8 mouse cellular contexts compared by ENCODE assay signal in the genomic region with DNA sequence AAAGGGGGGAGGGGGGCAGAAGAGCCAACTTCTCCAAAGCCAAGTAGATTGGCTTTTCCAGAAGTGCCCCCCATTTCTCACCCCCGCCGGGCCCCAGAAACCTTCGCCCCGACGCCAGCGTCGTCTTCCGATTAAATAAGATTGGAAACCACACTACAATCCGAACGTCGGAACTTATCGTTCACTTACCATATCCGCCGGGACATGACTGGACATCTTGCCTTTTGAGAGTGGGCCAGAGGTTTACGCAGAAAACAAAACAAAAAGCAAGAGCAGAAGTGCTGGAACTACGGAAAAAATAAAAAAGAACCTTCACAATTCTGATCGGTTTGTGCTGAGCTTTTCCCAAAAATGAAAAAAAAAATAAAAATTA. TPM values are rescaled to one million over a fixed set of nuclear protein-coding genes. Genes with fewer than 3 reads are reported as not detected.
DNase-seq lines count a peak whose midpoint lies in the region; ATAC-seq and TF ChIP-seq lines count a peak whose summit lies in the region.

No protein-coding gene starts in this region.

- no peaks in the 10 kb centered on the region for H3K36me3 ChIP-seq in ES-E14 (ENCODE audit: control insufficient read depth, insufficient read depth, low read length, poor library complexity, severe bottlenecking)
- no peaks in the 10 kb centered on the region for H3K36me3 ChIP-seq in forebrain, embryonic 10.5 days (replicated peaks)
- H3K36me3 ChIP-seq in hindbrain, postnatal 0 days (ENCODE audit: insufficient read depth, low read length), result no peaks in the 10 kb centered on the region
- no peaks in the 10 kb centered on the region for H3K36me3 ChIP-seq in liver, postnatal 0 days (replicated peaks; ENCODE audit: insufficient read depth, low read length)
- no peaks in the 10 kb centered on the region for H3K36me3 ChIP-seq in stomach, embryonic 14.5 days (ENCODE audit: control insufficient read depth, insufficient read depth, low read length)

- ATAC-seq in hindbrain, postnatal 0 days, result no peak
- ATAC-seq in liver, postnatal 0 days, result no peak
- no peak for ATAC-seq in stomach, embryonic 14.5 days (ENCODE audit: insufficient number of reproducible peaks, insufficient read depth, low FRiP score, low read depth)

- no peak for TF ChIP-seq EP300 in liver, postnatal 0 days (IDR thresholded peaks at IDR 0.05; ENCODE audit: low read depth)

- H3K27me3 ChIP-seq in forebrain, embryonic 10.5 days (ENCODE audit: poor library complexity, severe bottlenecking), result peaks cover 22% of the 10 kb centered on the region
- no peaks in the 10 kb centered on the region for H3K27me3 ChIP-seq in hindbrain, postnatal 0 days (ENCODE audit: insufficient read depth, low read length)
- no peaks in the 10 kb centered on the region for H3K27me3 ChIP-seq in liver, postnatal 0 days (ENCODE audit: insufficient read depth, low read length)
- no peaks in the 10 kb centered on the region for H3K27me3 ChIP-seq in stomach, embryonic 14.5 days (ENCODE audit: control insufficient read depth, insufficient read depth, low read length)

- peak overlapping the region; percentile 80 to 94 for H3K4me3 ChIP-seq in ES-E14 (ENCODE audit: insufficient read depth in 1 of 2, low read depth in 1 of 2, low read length in 2 of 2, poor library complexity in 1 of 2, severe bottlenecking in 1 of 2)
- H3K4me3 ChIP-seq in forebrain, embryonic 10.5 days, result peak overlapping the region; percentile 80
- H3K4me3 ChIP-seq in hindbrain, postnatal 0 days (ENCODE audit: low read length), result peak overlapping the region; percentile 65
- H3K4me3 ChIP-seq in liver, postnatal 0 days (ENCODE audit: low read depth, low read length), result peak overlapping the region; percentile 75
- peak overlapping the region; percentile 64 for H3K4me3 ChIP-seq in stomach, embryonic 14.5 days (ENCODE audit: low read depth, low read length)

- under 1% methylated on average over 17 of the region's 17 CpGs for WGBS in forebrain, embryonic 10.5 days
- WGBS in hindbrain, postnatal 0 days, result under 1% methylated on average over 17 of the region's 17 CpGs
- WGBS in liver, postnatal 0 days (ENCODE audit: insufficient replicate concordance), result under 1% methylated on average over 17 of the region's 17 CpGs
- WGBS in stomach, embryonic 14.5 days, result under 1% methylated on average over 17 of the region's 17 CpGs

- H3K9me3 ChIP-seq in ES-E14 (ENCODE audit: control insufficient read depth, insufficient read depth, low read depth, low read length), result no peaks in the 10 kb centered on the region
- no peaks in the 10 kb centered on the region for H3K9me3 ChIP-seq in forebrain, embryonic 10.5 days
- H3K9me3 ChIP-seq in hindbrain, postnatal 0 days (ENCODE audit: low read length), result no peaks in the 10 kb centered on the region
- H3K9me3 ChIP-seq in liver, postnatal 0 days (ENCODE audit: low read length), result no peaks in the 10 kb centered on the region
- no peaks in the 10 kb centered on the region for H3K9me3 ChIP-seq in stomach, embryonic 14.5 days (ENCODE audit: control insufficient read depth, low read depth, low read length)

- intact Hi-C loops in gastrocnemius, postnatal 14 days (cut with DNase I; ENCODE audit: low total_unique reads), result loop anchor here (10.0 kb wide), 1 partner anchor 243 kb away; no protein-coding TSS in a partner anchor

- H3K4me2 ChIP-seq in hindbrain, postnatal 0 days (ENCODE audit: low read depth, low read length), result peak overlapping the region; percentile 89
- H3K4me2 ChIP-seq in liver, postnatal 0 days (ENCODE audit: low read depth, low read length), result peak overlapping the region; percentile 69
- H3K4me2 ChIP-seq in stomach, embryonic 14.5 days (replicated peaks; ENCODE audit: low read depth, low read length), result peak overlapping the region; percentile 63

- TF ChIP-seq CTCF in hindbrain, postnatal 0 days (IDR thresholded peaks at IDR 0.05; ENCODE audit: low read depth), result no peak
- TF ChIP-seq CTCF in liver, postnatal 0 days (IDR thresholded peaks at IDR 0.05; ENCODE audit: low read depth), result no peak

- peak overlapping the region; percentile 78 for H3K9ac ChIP-seq in ES-E14 (ENCODE audit: insufficient read depth, low read depth, low read length, poor library complexity, severe bottlenecking)
- H3K9ac ChIP-seq in hindbrain, postnatal 0 days (replicated peaks; ENCODE audit: low read length), result peak overlapping the region; percentile 71
- peak overlapping the region; percentile 78 for H3K9ac ChIP-seq in liver, postnatal 0 days (replicated peaks)
- peak overlapping the region; percentile 70 for H3K9ac ChIP-seq in stomach, embryonic 14.5 days (replicated peaks; ENCODE audit: low read depth, low read length)

- peaks cover 13 to 20% of the 10 kb centered on the region in 2 experiments for H3K4me1 ChIP-seq in ES-E14 (ENCODE audit: control insufficient read depth in 2 of 2, insufficient read depth in 2 of 2, low read length in 2 of 2, poor library complexity in 1 of 2)
- peaks cover 62% of the 10 kb centered on the region for H3K4me1 ChIP-seq in forebrain, embryonic 10.5 days
- H3K4me1 ChIP-seq in hindbrain, postnatal 0 days (ENCODE audit: insufficient read depth, low read length), result peaks cover 14% of the 10 kb centered on the region
- H3K4me1 ChIP-seq in liver, postnatal 0 days (ENCODE audit: insufficient read depth), result peaks cover 34% of the 10 kb centered on the region
- H3K4me1 ChIP-seq in stomach, embryonic 14.5 days (ENCODE audit: control insufficient read depth, insufficient read depth, low read length), result peaks cover 31% of the 10 kb centered on the region; the same call in 1 of the 2 replicates

- H3K27ac ChIP-seq in ES-E14 (ENCODE audit: insufficient read depth, low read depth, low read length, poor library complexity, severe bottlenecking), result peak overlapping the region; percentile 72; the same call in 1 of the 2 replicates
- peak overlapping the region; percentile 97 for H3K27ac ChIP-seq in forebrain, embryonic 10.5 days
- peak overlapping the region; percentile 96 for H3K27ac ChIP-seq in hindbrain, postnatal 0 days
- H3K27ac ChIP-seq in liver, postnatal 0 days (ENCODE audit: low read depth), result peak overlapping the region; percentile 94
- peak overlapping the region; percentile 96 for H3K27ac ChIP-seq in stomach, embryonic 14.5 days (ENCODE audit: low read length)

- in situ Hi-C loops in ES-E14 (cut with MboI; ENCODE audit: low sequenced_read_pairs in 2 of 2, unreplicated experiment in 2 of 2), result no loop called here

- peak; percentile 40 for DNase-seq in gastrocnemius, adult 18-20 months (ENCODE audit: low spot score)
- DNase-seq in gastrocnemius, postnatal 14 days, result no peak
- DNase-seq in ES-E14 (ENCODE audit: low read depth, low spot score), result no peak
- DNase-seq in forebrain, embryonic 10.5 days (ENCODE audit: extremely low spot score, low spot score), result peak; percentile 35
- peak; percentile 51 for DNase-seq in hindbrain, postnatal 0 days (ENCODE audit: low spot score)
- DNase-seq in liver, postnatal 0 days, result peak; percentile 41
- DNase-seq in right cerebral cortex, postnatal 14 days, result no peak

TF ChIP-seq in ES-E14, 5 proteins besides CTCF, POLR2A, EP300 and RAD21:
- TF ChIP-seq ZC3H11A (IDR thresholded peaks at IDR 0.05; ENCODE audit: borderline replicate concordance, low read depth, low read length) (no peak), HCFC1 (IDR thresholded peaks at IDR 0.05; ENCODE audit: borderline replicate concordance, insufficient read depth, low read length) (no peak), ZNF384 (IDR thresholded peaks at IDR 0.05; ENCODE audit: low read depth, low read length) (no peak), CHD2 (IDR thresholded peaks at IDR 0.05; ENCODE audit: low read depth, low read length) (no peak), MAFK (IDR thresholded peaks at IDR 0.05; ENCODE audit: insufficient read depth, low read depth, low read length) (no peak)

RNA-seq across cellular contexts. Expression of gene Ubl3, which starts 0.8 kb away (rescaled TPM):
- 100 to 1,000 TPM; 150 to 159 TPM for total RNA-seq in gastrocnemius, adult 18-20 months (2021)
- total RNA-seq in gastrocnemius, postnatal 14 days (2021), result 10 to 100 TPM; 79.5 to 82.3 TPM
- 75.0 and 92.5 TPM in 2 replicates for total RNA-seq in ES-E14 (2012; rRNA removed)
- 43.8 and 44.3 TPM in 2 replicates for polyA plus RNA-seq in forebrain, embryonic 10.5 days (2016; fragmentation: Nextera tagmentation; extraction: Ambion mirVana)
- 155 and 157 TPM in 2 replicates for total RNA-seq in hindbrain, postnatal 0 days (2014; rRNA removed)
- polyA plus RNA-seq in hindbrain, postnatal 0 days (2015; fragmentation: Nextera tagmentation; extraction: Ambion mirVana), result 108 and 115 TPM in 2 replicates
- 37.0 and 39.4 TPM in 2 replicates for polyA plus RNA-seq in liver, postnatal 0 days (2015; fragmentation: Nextera tagmentation; extraction: Ambion mirVana)
- 69.5 and 76.3 TPM in 2 replicates for polyA plus RNA-seq in stomach, embryonic 14.5 days (2014; fragmentation: Nextera tagmentation; extraction: Ambion mirVana)

Comparison
In these comparisons a context has a peak if more than half of its experiments do, and no peak if none do; other contexts are left out.
1. DNase-seq: peak in gastrocnemius, adult 18-20 months (single experiment), forebrain, embryonic 10.5 days (single experiment), hindbrain, postnatal 0 days (single experiment) and liver, postnatal 0 days (single experiment); none in gastrocnemius, postnatal 14 days (single experiment), ES-E14 (single experiment) and right cerebral cortex, postnatal 14 days (single experiment).
2. Peak in every context shown above with its lines, with median percentiles within 50 percentile points of each other: H3K27ac ChIP-seq, H3K4me3 ChIP-seq, H3K9ac ChIP-seq and H3K4me2 ChIP-seq.